Mouse (Mus musculus) ES-Bruce4 (cell line): ENCODE results near the gene Tsen54.

ENCODE experiments used
- CTCF ChIP-seq: IDR thresholded peaks from one replicate; pipeline ENCODE4 v1.8.1; 2011; ENCODE audit warnings: low read depth, low read length
- POLR2A ChIP-seq: IDR thresholded peaks from one replicate; pipeline ENCODE4 v1.8.1; 2011; ENCODE audit warnings: low read length; ENCODE audit not compliant: insufficient read depth

DNA sequence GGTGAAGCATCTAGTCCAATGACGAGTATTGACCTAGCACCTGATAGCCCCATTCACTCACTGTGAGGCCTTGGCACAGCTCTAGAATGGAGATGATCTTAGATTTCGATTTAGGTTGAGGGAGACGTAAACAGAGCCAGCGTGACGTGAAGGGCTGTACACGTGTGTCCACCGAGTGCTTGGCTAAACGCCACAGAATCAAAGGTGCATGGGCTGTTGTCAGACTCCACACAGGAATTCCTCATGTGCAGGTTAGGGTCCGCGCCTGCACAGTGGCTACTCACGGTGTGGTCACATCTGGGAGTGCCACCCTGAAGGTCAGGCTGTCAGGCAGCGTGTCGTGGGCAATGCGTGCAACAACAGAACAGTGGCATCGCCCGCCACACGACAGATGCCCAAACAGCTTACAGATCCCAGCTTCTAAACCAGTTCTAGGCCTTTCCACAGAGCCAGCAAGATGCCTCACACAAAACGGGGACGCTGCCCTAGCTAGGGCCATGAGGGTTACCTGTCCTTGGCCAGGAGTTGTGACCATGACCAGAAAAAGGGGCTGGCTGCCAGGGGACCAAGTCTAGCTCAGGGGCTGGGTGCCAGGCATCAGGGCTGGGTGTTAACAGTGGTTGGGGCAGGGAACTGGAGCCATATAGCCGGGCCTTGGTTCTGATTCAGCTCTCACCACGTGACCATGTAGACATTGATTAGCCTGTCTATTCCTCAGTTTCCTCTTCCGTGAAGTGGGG, 23.3 kb downstream of the Tsen54 start:
- no peak for TF ChIP-seq CTCF
- TF ChIP-seq POLR2A: no peak
